Mouse (Mus musculus) CD4-positive, CD25-positive, alpha-beta regulatory T cell, adult 4 months (primary cell): Measurements from ENCODE around the gene Kmt5a. TPM values are rescaled to one million over a fixed set of nuclear protein-coding genes. Genes with fewer than 3 reads are reported as not detected.

Source experiments
- polyA plus RNA-seq, 2 experiments: library from polyadenylated mRNA; unstranded; fragments of 100-300 nt; shearing (Covaris generic); gene quantifications; one replicate each; pipeline ENCODE4 v1.2.1; 2017

The Kmt5a gene
- polyA plus RNA-seq, 2 experiments from 2014 or later: 19.8 to 19.9 TPM

Other genes with a start within 250 kb of the Kmt5a start
- gene Pitpnm2, start 190.2 kb upstream of the Kmt5a start, polyA plus RNA-seq: 10 to 100 TPM in 1 of 2 experiments, 1 to 10 TPM in 1; 9.3 to 11.5 TPM
- gene Mphosph9, start 112.0 kb upstream of the Kmt5a start, polyA plus RNA-seq: 10 to 100 TPM; 16.8 to 18.6 TPM
- gene 2810006K23Rik, start 111.8 kb upstream of the Kmt5a start, polyA plus RNA-seq: 10 to 100 TPM; 12.0 to 16.5 TPM
- 10 to 100 TPM; 10.1 to 13.1 TPM for gene Cdk2ap1, start 76.8 kb upstream of the Kmt5a start, polyA plus RNA-seq
- 100 to 1,000 TPM; 163 to 182 TPM for gene Sbno1, start 13.9 kb upstream of the Kmt5a start, polyA plus RNA-seq
- gene Rilpl2, start 38.4 kb downstream of the Kmt5a start, polyA plus RNA-seq: 10 to 100 TPM; 51.3 to 54.0 TPM
- 10 to 100 TPM in 1 of 2 experiments, 1 to 10 TPM in 1; 4.7 to 14.2 TPM for gene Snrnp35, start 43.2 kb downstream of the Kmt5a start, polyA plus RNA-seq
- gene Rilpl1, start 91.5 kb downstream of the Kmt5a start, polyA plus RNA-seq: 1 to 10 TPM in 1 of 2 experiments, under 1 TPM in 1; 0.62 to 1.1 TPM
- 10 to 100 TPM; 35.7 to 51.2 TPM for gene Tmed2, start 100.8 kb downstream of the Kmt5a start, polyA plus RNA-seq
- 10 to 100 TPM; 17.2 to 22.9 TPM for gene Ddx55, start 112.9 kb downstream of the Kmt5a start, polyA plus RNA-seq
- 10 to 100 TPM; 45.0 to 45.7 TPM for gene Eif2b1, start 139.2 kb downstream of the Kmt5a start, polyA plus RNA-seq
- gene Gtf2h3, start 139.2 kb downstream of the Kmt5a start, polyA plus RNA-seq: 10 to 100 TPM; 57.1 to 69.8 TPM
- 10 to 100 TPM; 31.0 to 57.7 TPM for gene Atp6v0a2, start 188.6 kb downstream of the Kmt5a start, polyA plus RNA-seq